In genomic region chr6:135436315-135436714, GRCm38 (mm10) we compare ENCODE assay signal across 14 mouse cellular contexts.
A peak's percentile ranks its signal among the peaks of the same experiment; 100 is the strongest.
DNase-seq lines count a peak whose midpoint lies in the region; ATAC-seq lines count a peak whose summit lies in the region.
"Had no signal": no experiment of that assay in that cellular context is flagged by ENCODE, and none has a peak within 500 bp of the region (broad histone marks: within the 10 kb centered on the region; RNA-seq: fewer than 3 reads in every experiment).

No protein-coding gene starts in this region.

- ATAC-seq in frontal cortex, adult (ENCODE audit: low TSS enrichment) = peak; percentile 79
- ATAC-seq in activated CD4-positive, CD25-positive, alpha-beta regulatory T cell, adult 4 months = peak; percentile 62
- ATAC-seq in monocyte, adult 5-6 weeks (replicated peaks; ENCODE audit: insufficient number of reproducible peaks, low FRiP score, low TSS enrichment, poor library complexity, severe bottlenecking) = no peak
- ATAC-seq: forebrain, embryonic 13.5 days had no signal

- no peak for DNase-seq in frontal cortex, postnatal 14 days (ENCODE audit: low spot score in 2 of 2)
- DNase-seq in CD4-positive helper T cell, adult 2 months (ENCODE audit: low read depth, low spot score) = peak; percentile 37
- peak; percentile 59 for DNase-seq in naive thymus-derived CD4-positive, alpha-beta T cell, adult 2 months (ENCODE audit: low read depth)
- no peak for DNase-seq in Muller cell, postnatal 12 days (ENCODE audit: inconsistent ontology term)
- DNase-seq: adrenal gland, postnatal 14 days; B cell, adult 2 months; cerebellum, adult 18-20 months; cerebellum, adult 9-11 months; gastrocnemius, postnatal 10 days; heart, adult 2 months had no signal

Comparison
In these comparisons a context has a peak if more than half of its experiments do, and no peak if none do; other contexts are left out.
1. DNase-seq: peak in CD4-positive helper T cell, adult 2 months (single experiment) and naive thymus-derived CD4-positive, alpha-beta T cell, adult 2 months (single experiment); none in frontal cortex, postnatal 14 days (0 of 2) and Muller cell, postnatal 12 days (single experiment).